Mouse (Mus musculus) gastrocnemius, postnatal 10 days (tissue): ENCODE data around the gene Eif3g. TPM values are rescaled to one million over a fixed set of nuclear protein-coding genes. Genes with fewer than 3 reads are reported as not detected.

Experiments used
- DNase-seq: peaks from one replicate; pipeline ENCODE4 v3.0.0; 2021; ENCODE audit warnings: mixed read lengths
- long read RNA-seq, 2 experiments: library from polyadenylated mRNA; stranded (forward); transcript quantifications; one replicate each; pipeline ENCODE4 v2.0.0; 2021
- total RNA-seq, 2 experiments: library from RNA; stranded (reverse); gene quantifications; 2 replicates each; pipeline ENCODE4 v1.2.3; 2021

The Eif3g gene
- 100 to 1,000 TPM; 131 to 133 TPM for total RNA-seq
- long read RNA-seq, experiment 1, transcript Eif3g-201 (11 exons, 1,101 nt): major isoform, 78 of 83 reads
- long read RNA-seq, experiment 1, partial matches to known transcripts: 2 of 83 reads
- long read RNA-seq, experiment 1, other reads (novel, unspliced or antisense): 3 of 83 reads
- long read RNA-seq, experiment 2, transcript Eif3g-201 (11 exons, 1,101 nt): major isoform, 113 of 119 reads
- long read RNA-seq, experiment 2, partial matches to known transcripts: 2 of 119 reads
- long read RNA-seq, experiment 2, other reads (novel, unspliced or antisense): 4 of 119 reads

DNA sequence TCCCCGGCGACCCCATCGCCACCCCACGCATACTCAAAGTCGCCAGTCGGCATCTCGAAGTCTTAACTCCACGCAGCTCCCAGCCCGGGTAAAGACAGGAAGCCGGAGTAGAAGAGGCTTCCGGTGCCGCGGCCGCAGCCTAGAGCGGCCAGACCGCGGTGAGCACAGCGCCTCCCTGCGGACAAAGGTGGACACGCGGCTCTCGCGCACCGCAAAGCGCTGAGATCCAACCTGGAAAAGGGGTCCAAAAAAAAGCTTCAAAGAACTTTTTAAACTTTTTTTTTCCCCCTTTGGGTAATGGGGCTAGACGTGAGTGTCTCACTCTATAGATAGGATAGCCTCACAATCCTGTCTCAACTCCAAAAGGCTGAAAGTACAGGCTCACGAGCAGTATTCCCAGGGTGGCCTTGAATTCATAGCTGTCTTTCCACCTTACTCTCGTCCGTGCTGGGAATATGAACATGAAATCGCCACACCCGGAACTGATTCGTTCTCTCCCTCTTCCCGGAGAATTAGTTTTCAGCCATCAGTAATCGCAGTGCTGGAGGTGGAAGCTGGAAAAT, at the start of gene Eif3g:
Gene Eif3g (minus strand): TSS at position 113 of the 563 bp plus-strand sequence.
- DNase-seq: peak; percentile 91

DNA sequence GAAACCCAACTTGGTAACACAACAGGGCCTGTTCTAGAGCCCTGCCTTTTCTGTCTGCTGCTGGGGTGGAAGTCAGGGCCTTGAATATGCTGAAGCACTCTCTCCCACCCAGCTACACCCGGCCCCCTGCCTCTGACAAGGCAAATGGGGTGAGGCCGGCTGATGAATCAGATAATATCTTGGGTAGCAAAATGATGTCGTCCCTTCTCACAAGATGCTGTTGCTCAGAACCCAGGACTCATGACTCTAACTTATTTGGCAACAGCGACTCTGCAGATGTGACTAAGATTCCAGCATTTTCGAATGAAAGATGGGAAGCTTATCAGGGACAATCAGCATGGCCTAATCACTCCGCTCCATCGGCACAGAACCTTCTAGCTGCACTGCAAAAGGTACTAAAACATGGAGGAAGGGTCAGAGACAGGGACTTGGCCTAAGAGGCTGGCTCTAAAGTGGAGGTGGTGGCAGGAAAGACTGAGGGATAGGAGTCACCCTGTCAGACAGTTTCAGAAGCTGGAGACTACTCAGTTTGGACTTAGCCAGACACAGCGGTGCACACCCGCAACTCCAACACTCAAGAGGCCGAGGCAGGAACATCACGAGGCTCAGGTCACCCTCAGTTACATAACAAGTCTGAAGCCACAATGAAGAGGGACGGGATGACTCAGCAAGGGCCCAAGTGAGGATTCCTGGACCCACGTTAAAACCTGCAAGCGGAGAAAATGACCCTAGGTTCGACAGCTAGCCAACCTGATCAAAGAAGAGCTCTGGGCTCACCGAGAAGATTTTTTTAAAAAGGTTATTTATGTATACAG, 47.9 kb upstream of the Eif3g start:
- DNase-seq: no peak

DNA sequence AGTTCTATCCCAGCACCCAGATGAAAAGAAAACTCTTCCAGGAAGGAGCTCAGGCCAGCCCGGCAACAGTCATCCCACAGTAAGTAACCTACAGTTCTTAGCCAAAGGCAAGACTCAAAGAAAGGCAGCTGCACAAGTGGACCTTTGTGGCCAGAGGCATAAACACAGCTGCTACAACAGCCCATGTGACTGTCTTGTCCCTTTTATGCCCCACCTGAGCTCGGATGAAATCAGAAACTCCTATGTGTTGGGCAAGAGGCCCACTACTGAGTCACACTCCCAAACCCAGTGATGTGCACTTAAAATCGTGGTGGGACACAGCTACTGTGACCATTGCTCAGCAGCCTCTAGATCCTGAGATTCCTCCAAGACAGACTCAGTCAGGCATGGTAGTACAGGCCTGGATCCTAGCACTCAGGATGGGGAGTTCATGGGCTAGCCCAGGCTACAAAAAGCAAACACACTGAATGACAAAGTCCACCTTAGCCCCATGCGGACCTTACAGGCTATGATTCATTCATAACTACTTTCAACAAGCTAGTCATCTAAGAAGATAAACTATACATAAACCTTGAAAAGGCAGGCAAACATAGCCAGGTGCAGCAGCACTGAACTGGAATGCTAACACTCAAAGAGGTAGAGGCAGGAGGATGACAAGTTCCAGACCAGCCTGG, 46.4 kb upstream of the Eif3g start:
- DNase-seq: no peak

DNA sequence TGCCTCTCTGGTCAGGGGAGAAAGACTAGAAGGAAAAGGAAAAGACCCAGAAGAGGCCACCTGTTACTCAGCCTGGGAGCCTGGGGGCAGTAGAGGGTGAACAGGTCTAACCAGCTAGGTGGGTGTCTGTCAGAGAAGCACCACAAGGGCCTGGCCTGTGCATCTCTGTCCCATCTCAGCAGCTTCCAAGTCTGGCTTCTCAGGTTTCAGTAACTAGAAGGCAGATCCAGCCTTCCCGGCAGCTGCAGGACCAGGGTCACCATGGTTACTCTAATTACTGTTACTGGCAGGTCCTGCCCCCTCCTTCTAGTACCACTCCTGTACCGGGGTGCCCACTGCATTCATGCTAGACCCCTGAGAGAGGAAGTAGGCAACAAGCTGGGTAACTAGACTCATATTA, 45.5 kb upstream of the Eif3g start:
- no peak for DNase-seq

DNA sequence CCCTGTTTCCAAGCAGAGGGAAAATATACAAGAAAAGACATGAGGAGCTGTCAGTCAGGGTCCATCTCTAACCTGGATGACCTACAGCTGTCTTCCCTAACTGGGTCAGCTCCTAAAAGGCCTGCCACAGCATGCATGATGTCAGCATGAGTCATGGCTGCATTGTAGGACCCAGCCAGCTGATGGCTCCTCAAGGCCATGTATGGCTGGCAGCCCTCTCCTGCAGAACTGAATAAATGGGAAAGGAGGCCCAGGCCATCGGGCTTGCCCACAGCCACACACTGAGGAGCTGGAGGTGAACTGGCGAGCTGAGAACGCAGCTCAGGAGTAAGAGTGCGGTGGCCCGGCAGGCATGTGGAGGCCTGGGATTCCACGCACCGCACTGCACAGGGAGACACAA, 45.0 kb upstream of the Eif3g start:
- no peak for DNase-seq

DNA sequence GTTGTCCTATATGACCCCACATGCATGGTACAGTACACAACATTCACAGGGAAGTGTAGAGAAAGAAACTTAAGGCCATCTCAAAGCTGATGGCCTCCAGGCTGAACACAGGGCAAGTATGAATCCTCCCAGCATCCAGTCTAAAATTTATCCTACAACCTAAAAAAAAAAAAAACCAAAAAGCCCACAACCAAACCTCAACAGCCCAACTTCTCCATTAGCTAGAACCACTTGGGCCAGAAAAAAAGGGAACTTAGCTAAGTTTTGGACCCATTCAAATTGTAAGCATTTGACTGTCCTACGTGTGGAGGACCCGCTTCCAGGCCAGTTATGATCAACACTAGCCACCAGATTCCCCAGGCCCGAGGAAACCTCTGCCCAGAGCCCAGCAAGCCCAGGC, 24.8 kb upstream of the Eif3g start:
- DNase-seq: no peak

DNA sequence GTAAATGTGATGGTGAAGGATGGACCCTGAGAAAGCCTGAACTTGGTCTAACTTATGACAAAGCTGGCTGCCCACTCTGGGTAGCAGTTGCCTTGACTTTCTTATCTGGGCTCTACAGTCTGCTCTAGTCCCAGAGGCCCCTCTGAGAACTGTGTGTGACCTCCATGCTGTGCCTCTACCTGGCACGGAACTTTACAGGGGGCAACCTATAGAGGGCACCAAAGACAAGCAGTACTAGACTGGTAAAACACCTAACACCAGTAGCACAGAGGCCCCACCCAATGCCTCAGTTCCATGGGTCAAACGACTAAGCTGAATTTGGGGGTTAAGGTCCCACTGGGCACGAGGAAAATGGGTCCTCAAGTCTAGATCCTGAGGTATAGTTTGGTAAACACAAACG, 17.7 kb upstream of the Eif3g start:
- no peak for DNase-seq

DNA sequence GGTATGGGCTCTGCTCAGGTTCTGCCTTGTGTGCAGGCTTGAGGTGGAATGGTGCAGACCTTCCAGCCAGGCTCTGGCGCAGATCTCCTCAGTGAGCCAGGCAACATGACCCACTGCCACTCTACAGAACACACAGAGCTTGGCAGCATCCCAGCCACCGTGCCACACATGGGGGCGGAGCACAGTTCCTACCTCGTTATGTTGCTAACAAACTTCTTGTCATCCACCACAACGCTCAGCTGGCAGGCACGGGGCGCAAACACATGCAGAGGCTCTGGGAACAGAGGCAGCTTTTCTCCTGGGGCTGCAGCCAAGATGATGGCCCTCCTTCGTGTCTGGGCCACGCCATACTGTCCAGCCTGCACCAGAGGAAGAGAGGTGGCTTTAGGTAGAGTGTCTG, 11.5 kb upstream of the Eif3g start:
- DNase-seq: no peak

DNA sequence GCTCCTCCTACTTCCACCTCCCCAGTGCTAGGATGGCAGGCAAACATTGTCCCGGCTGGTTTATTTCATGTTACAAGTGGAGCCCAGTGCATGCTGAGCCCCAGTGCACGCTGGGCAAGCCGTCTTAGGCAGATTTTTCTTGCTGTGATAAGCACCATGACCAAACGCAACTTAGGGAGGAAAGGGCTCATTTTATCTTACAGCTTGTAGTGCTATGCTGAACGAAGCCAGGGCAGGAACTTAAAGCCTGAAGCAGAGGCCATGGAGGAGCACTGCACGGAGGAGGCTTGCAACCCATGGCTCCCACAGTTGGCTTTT, 3.7 kb upstream of the Eif3g start:
- DNase-seq: no peak

DNA sequence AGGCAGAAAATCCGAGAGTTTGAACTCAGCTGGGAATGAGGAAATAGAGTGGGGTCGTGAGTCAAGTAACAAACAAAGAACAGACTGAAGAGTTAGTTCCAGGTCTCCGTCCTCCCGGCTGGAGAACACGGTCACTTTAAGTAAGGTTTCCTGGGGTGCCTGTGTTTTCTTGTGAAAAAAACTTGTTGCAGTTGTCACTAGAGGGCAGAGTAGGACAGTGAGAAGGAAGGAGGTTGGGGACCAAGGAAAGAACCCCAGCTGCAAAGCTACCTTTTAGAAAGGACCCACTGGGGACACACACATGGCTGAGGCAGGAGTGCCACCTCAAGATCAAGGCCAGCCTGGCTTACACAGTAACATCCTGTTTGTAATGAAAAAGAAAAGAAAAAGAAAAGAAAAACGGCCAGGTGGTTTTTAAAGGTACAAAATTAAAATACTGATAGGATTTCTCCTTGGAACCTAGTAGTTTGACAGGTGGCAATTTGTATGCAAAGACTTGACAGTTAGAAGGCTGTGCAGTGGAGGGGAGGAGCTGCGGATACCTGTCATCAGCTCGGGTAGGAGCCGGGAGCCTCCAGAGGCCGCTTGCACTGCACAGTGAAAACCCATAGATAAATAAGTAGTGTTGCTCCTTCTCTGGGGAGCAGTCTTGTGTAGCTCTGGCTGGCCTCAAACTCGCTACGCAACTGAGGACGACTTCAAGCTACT, 3.2 kb upstream of the Eif3g start:
- DNase-seq: no peak

DNA sequence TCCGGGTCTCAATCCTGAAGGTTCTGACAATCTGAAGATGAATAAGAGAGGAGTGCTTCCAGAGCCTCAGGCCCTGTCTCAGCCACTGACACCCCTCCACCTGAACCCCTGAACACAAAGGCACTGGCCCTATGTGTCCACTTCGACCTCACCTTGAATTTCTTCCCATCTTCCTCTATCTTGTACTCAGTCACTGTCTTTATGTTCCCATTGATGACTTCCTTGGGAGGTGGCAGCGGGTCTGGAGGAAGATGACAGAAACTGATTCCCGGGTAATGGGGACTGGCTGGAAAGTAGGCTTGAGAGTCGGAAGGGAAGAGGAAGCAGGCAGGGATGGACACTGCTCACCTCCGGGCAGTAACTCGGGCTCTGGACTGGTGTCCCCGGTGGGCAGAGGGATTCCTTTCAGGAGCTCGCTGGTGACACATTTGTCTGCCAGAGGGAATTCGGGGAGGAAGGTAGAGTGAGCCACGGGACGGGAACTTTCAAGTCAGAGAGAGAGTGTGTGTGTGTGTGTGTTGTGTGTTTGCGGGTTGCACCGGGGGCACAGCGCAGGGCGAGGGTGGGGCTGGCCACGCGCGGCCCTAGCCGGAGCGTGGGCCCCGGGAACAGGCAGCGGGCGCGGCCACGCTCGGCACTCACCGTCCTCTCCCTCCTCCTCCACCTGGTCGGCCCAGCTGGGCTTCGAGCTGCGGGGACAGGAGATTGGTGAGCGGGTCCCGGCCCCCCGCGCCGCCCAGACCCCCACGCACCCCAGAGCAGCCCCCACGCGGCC, 500 bp downstream of the Eif3g start:
- DNase-seq: no peak

DNA sequence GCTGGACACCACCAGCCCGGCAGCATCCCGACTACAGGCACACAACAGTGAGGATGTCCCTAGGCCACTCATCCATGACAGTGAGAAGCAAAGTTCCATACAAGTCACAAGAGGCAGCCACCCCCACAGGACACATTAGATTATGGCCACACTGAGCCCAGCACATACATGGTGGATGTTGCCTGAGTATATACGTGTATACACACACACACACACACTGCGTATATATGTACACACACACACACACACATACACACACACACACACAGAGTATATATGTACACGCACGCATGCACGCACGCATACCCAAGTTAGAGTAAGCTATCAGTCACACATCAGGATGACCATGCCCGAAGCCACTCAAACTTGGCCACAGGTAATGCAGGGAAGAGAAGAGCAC, 3.0 kb downstream of the Eif3g start:
- DNase-seq: no peak

DNA sequence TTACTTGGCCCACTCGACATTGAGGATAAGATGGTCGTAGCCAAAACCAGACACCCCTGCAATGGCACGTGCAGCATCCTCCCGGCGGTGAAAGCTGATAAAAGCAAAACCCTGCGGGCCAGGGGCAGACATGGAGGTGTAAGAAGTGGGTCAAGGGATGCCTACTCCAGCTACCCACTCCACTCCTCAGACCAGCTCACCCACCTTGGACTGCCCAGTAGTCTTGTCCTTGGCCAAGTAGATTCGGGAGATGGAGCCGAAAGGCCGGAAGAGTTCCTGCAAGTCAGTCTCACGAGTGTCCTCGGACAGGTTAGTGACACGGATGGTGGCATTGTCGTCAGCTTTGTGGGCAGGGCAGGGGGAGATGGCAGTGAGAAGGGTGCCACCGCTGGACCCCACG, 3.8 kb downstream of the Eif3g start:
- no peak for DNase-seq

DNA sequence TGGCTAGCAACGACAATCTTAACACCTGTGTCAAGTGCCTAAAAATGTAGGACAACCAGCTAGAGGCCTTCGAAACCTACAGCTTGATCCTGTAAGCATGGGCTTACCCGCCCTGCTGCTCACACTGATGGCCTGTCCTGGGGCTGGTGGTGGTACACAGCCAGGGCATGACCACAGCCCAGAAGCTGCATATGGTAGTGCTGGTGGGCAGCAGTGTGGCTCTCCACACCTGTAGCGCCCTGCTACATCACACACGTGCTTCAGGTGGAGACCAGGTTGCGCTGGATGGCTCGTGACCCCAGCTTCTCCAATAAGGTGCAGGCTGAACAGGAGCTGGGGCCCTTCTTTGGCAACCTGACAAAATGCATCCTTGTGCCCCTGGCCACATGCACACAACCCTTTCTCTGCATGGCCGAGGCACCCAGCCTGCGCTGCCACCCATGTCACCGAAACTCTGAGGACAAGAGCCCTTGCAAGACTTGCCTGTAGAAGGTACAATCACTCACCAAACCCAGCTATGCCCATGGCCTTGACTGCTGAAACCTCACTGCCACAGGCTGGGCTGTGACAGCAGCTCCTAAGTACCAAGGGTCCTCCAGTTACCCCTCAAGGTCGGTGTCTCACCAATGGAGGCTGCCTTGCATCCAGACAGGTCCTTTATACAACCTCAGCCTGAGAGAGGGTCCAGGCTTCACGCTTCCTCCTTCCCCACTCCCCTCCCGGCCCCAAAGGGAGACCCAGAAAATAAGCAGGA, 4.7 kb downstream of the Eif3g start:
- no peak for DNase-seq

DNA sequence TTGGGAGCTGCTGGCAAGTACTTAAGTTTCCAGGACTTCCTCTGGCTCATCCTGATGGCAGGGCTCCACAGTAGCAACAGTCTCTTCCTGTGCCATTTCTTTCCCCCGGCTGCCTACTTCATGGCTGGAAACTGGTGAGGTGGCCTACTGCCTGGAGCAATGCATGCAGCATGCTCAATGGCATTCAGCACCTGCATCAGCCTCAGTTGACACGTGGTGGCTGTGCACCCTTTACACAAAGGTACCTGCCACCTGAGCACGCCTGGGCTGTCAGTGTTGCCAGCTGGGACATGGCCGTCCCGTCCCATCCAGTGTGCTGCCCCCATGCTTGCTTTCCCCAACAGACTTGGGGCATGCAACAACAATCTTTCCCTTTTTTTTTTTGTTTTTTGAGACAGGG, 5.4 kb downstream of the Eif3g start:
- no peak for DNase-seq

DNA sequence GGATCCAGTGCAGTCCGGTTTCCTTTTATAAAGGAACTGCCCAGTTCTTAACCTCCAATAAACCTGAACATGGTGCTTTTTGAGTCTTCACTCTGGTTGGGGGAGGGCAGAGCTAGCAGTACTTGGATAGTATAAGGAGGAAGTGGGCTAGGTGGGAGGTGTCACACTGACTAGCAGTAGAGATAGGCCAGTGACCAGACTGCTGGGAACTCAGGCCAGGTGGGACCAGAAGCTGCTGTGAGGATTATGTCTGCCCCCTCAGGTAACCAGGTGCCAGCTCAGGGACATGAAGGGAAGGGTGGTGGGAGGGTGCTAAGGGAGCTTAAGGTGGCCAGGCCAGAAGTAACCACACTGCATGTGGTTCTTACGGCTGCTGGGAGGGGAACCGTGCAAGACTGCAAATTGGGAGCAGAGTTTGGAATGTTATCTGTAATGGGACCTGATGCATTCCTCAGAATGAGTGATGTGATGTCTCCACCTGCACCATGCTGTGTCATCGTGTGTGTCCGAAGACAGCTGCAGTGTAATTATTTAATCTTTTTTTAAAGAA, 6.2 kb downstream of the Eif3g start:
- DNase-seq: no peak

DNA sequence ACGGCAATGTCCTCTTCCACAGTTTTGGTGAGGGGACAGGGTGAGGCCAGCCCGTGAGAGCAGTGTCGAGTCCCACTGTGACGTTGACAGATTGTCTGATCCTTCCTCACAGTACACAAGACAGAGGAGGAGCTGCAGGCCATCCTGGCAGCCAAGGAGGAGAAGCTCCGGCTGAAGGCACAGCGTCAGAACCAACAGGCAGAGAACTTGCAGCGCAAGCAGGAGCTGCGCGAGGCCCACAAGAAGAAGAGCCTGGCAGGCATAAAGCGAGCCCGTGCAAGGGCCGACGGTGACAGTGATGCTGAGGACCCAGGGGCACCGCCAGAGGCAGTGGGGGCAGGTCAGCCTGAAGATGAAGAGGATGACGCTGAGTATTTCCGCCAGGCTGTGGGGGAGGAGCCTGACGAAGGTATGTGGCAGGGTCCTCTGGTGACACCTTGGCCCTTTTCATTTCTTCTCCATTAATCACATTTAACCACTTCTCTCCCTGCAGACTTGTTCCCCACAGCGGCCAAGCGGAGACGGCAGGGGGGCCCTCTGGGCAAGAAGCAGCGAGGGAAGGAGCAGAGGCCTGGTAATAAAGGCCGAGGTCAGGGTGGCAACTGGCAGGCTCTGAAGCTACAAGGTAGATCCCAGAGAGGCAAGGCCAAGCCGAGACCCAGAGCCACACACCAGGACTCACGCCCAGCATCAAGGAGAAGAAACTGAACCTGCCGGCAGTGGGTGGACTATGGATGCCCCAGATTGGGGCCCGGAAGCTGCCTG, 6.9 kb downstream of the Eif3g start:
- no peak for DNase-seq

DNA sequence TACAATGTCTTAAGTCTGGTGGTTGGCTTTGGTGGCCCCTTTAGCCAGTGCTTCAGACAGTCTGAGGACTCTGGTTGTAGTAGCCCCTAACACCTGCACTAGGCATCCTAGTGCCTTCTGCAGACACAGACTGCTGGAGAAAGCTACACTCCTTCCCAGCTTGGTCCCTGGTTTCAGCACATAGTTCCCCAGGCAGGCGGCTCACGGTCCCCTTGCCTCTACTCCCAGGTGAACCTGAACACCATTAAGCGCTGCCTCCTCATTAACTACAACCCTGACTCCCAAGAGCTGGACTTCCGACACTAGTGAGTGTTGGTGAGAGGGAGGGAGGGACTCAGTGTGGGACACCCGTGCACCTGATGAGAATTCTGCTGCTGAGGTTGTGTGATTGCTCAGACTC, 8.0 kb downstream of the Eif3g start:
- DNase-seq: no peak

DNA sequence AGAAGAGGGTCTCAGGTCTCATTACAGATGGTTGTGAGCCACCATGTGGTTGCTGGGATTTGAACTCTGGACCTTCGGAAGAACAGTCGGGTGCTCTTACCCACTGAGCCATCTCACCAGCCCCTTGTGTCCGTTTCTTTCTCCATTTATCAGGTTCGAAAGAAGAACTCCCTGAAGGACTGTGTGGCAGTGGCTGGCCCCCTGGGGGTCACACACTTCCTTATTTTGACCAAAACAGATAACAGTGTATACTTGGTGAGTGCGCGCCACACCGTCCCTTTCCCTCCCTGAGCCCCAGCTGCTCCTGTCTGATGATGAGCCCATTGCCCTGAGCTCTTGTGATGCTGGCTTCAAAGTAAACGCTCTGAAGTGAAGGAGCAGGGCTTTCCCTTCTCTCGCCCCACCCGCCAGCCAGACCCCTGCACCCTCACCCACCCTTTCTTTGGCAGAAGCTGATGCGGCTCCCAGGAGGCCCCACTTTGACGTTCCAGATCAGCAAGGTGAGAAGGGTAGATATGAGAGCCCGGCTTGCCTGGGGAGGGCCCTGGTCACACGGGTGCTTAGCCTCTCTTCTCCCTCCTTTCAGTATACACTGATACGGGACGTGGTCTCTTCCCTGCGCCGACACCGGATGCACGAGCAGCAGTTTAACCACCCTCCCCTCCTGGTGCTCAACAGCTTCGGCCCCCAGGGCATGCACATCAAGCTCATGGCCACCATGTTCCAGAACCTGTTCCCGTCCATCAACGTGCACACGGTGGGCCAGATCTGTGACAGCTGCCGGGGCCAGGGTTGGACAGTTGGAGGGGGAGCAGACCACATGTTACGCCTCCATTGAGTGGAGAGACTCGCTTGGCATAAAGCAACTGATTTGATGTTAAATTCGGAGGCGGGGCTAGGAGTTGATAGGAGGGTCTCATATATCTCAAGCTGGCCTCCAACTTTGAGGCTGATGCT, 9.0 kb downstream of the Eif3g start:
- DNase-seq: no peak
